Mouse (Mus musculus) midbrain, embryonic 14.5 days (tissue): Measurements from ENCODE around the gene Lin28a. TPM values are rescaled to one million over a fixed set of nuclear protein-coding genes. Genes with fewer than 3 reads are reported as not detected.

Source experiments
- ATAC-seq: fragments of 200-750 bp; cut with Nextera tagmentation; 2 replicates; pipeline ENCODE4 v1.8.0; 2017; ENCODE audit warnings: moderate number of reproducible peaks, moderate library complexity; ENCODE audit not compliant: low FRiP score, low TSS enrichment
- DNase-seq: peaks from one replicate; pipeline ENCODE4 v3.0.0-alpha.2; 2015
- H3K27ac ChIP-seq: fragments of 300-500 bp; sonication (generic); replicated peaks from 2 replicates; pipeline ENCODE4 v1.5.1; 2014; ENCODE audit warnings: mild to moderate bottlenecking, low read depth, low read length, moderate library complexity
- H3K27me3 ChIP-seq: fragments of 300-500 bp; sonication (generic); 2 replicates; pipeline ENCODE4 v1.6.1; 2014; ENCODE audit warnings: low read length, control low read depth, mixed read lengths; ENCODE audit not compliant: control insufficient read depth, insufficient read depth
- H3K36me3 ChIP-seq: fragments of 300-500 bp; sonication (generic); 2 replicates; pipeline ENCODE4 v1.6.1; 2014; ENCODE audit warnings: low read length, control low read depth; ENCODE audit not compliant: control insufficient read depth, insufficient read depth
- H3K4me1 ChIP-seq: fragments of 300-500 bp; sonication (generic); 2 replicates; pipeline ENCODE4 v1.6.1; 2014; ENCODE audit warnings: mild to moderate bottlenecking, antibody characterized with exemption, low read length, control low read depth; ENCODE audit not compliant: control insufficient read depth, insufficient read depth
- H3K4me2 ChIP-seq: fragments of 300-500 bp; sonication (generic); 2 replicates; pipeline ENCODE4 v1.6.1; 2014; ENCODE audit warnings: mild to moderate bottlenecking, low read length, moderate library complexity
- H3K4me3 ChIP-seq: fragments of 300-500 bp; sonication (generic); replicated peaks from 2 replicates; pipeline ENCODE4 v1.5.1; 2014; ENCODE audit warnings: low read depth, low read length
- H3K9ac ChIP-seq: fragments of 300-500 bp; sonication (generic); replicated peaks from 2 replicates; pipeline ENCODE4 v1.6.1; 2014; ENCODE audit warnings: mild to moderate bottlenecking, low read length, moderate library complexity
- H3K9me3 ChIP-seq: fragments of 300-500 bp; sonication (generic); 2 replicates; pipeline ENCODE4 v1.6.1; 2016; ENCODE audit warnings: low read length, control low read depth, mixed read lengths; ENCODE audit not compliant: control insufficient read depth
- WGBS: fragments of 180-500 bp; shearing (Covaris S2); extraction: QIAGEN DNeasy Blood & Tissue Kit; methylation state at CpG from one replicate; pipeline ENCODE4 v1.1.7; 2014; 5-methylcytosine and 5-hydroxymethylcytosine counted together
- polyA plus RNA-seq: library from polyadenylated mRNA; unstranded; fragments of >200 nt; fragmentation: Nextera tagmentation; extraction: Ambion mirVana; gene quantifications from 2 replicates; pipeline ENCODE4 v1.2.1, GENCODE M21; 2014

The Lin28a gene
- polyA plus RNA-seq, 1 experiment from 2014 or later = 0.13 TPM

- H3K9ac ChIP-seq = no peak overlapping the region
- H3K4me2 ChIP-seq = no peak overlapping the region
- no peaks in the 10 kb centered on the region for H3K9me3 ChIP-seq
- WGBS = 46% methylated on average over 12 of the region's 12 CpGs
- peak; percentile 69 for DNase-seq
- no peak for ATAC-seq
- H3K36me3 ChIP-seq = no peaks in the 10 kb centered on the region
- H3K27me3 ChIP-seq = no peaks in the 10 kb centered on the region
- H3K4me1 ChIP-seq = peaks cover 19% of the 10 kb centered on the region
- no peak overlapping the region for H3K27ac ChIP-seq
- H3K4me3 ChIP-seq = no peak overlapping the region
Observed at GRCm38 (mm10) chr4:134012858-134013528, 5.6 kb downstream of the Lin28a start.

- peaks cover 7% of the 10 kb centered on the region for H3K4me1 ChIP-seq
- no peak overlapping the region for H3K9ac ChIP-seq
- no peaks in the 10 kb centered on the region for H3K9me3 ChIP-seq
- no peaks in the 10 kb centered on the region for H3K36me3 ChIP-seq
- WGBS = 5% methylated on average over 16 of the region's 16 CpGs
- no peak for DNase-seq
- H3K4me2 ChIP-seq = no peak overlapping the region
- no peaks in the 10 kb centered on the region for H3K27me3 ChIP-seq
- no peak overlapping the region for H3K27ac ChIP-seq
- no peak for ATAC-seq
- H3K4me3 ChIP-seq = no peak overlapping the region
Observed at GRCm38 (mm10) chr4:134011450-134012414, 6.9 kb downstream of the Lin28a start.

- no peak overlapping the region for H3K27ac ChIP-seq
- no peaks in the 10 kb centered on the region for H3K36me3 ChIP-seq
- H3K27me3 ChIP-seq = no peaks in the 10 kb centered on the region
- DNase-seq (no peak), ATAC-seq (no peak)
- no peaks in the 10 kb centered on the region for H3K9me3 ChIP-seq
- H3K4me1 ChIP-seq = no peaks in the 10 kb centered on the region; the same call in 1 of the 2 replicates
- H3K9ac ChIP-seq = no peak overlapping the region
- 64% methylated on average over 6 of the region's 6 CpGs for WGBS
- H3K4me2 ChIP-seq = no peak overlapping the region
- H3K4me3 ChIP-seq = no peak overlapping the region
Observed at GRCm38 (mm10) chr4:134009709-134010108, 8.9 kb downstream of the Lin28a start.

DNA sequence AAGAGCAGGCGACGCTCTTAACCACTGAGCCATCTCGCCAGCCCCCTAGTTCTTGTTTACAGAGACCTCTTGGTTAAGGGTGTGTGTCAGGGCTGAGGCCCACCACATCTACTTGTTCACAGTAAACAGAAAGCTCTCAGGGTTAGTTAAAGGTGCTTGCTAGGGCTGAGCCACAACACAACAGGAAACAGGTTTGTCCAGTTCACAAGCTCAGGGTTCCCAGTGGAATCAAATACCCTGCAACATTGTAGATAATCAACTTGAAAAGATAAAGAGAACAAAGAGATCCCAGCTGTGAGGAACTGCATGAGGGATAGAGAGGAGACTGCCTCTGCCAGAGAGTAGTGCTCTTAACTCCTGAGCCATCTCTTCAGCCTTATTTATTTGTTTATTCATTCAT is 11.8 kb downstream of the Lin28a start:
- Histone ChIP-seq H3K4me2 (no peak overlapping the region), H3K4me1 (no peaks in the 10 kb centered on the region; the same call in 1 of the 2 replicates), H3K36me3 (no peaks in the 10 kb centered on the region), H3K4me3 (no peak overlapping the region), H3K27ac (no peak overlapping the region), H3K27me3 (no peaks in the 10 kb centered on the region), H3K9me3 (no peaks in the 10 kb centered on the region), H3K9ac (no peak overlapping the region)
- 91% methylated on average over 3 of the region's 3 CpGs for WGBS
- ATAC-seq = no peak
- no peak for DNase-seq

- H3K9me3 ChIP-seq = no peaks in the 10 kb centered on the region
- no peaks in the 10 kb centered on the region for H3K4me1 ChIP-seq
- no peaks in the 10 kb centered on the region for H3K36me3 ChIP-seq
- no peak overlapping the region for H3K9ac ChIP-seq
- no peak overlapping the region for H3K4me2 ChIP-seq
- H3K4me3 ChIP-seq = no peak overlapping the region
- DNase-seq (no peak), ATAC-seq (no peak)
- no peak overlapping the region for H3K27ac ChIP-seq
- H3K27me3 ChIP-seq = no peaks in the 10 kb centered on the region
- 68% methylated on average over 12 of the region's 12 CpGs for WGBS
Observed at GRCm38 (mm10) chr4:134005581-134006358, 12.9 kb downstream of the Lin28a start.

DNA sequence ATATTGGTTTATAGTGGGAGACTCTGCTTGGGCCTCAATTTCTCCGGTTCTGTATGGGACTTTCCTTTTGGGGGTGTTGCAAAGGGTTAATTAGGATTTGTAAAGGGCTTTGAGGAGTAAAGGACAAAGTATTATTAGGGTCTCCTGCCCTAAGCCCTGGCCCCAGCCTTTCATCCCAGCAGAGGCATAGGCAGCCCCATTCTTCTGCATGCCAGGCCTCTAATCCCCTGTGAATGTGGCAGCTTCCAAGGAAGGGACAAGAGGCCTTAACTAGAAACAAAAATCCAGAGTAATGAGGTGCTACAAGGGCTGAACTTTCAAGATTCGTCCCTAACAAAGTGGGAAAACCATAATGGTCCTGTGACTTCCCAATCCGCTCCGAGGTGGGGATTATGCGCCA is 15.7 kb downstream of the Lin28a start:
- DNase-seq = no peak
- Histone ChIP-seq H3K4me2 (no peak overlapping the region), H3K27me3 (no peaks in the 10 kb centered on the region), H3K4me1 (peaks cover 7% of the 10 kb centered on the region), H3K4me3 (no peak overlapping the region), H3K9ac (no peak overlapping the region), H3K9me3 (no peaks in the 10 kb centered on the region), H3K27ac (no peak overlapping the region), H3K36me3 (no peaks in the 10 kb centered on the region)
- ATAC-seq = no peak
- 17% methylated on average over 5 of the region's 5 CpGs for WGBS

GRCm38 (mm10) chr4:134002246-134002645 is 16.4 kb downstream of the Lin28a start:
- Histone ChIP-seq H3K9me3 (no peaks in the 10 kb centered on the region), H3K27ac (no peak overlapping the region), H3K9ac (no peak overlapping the region), H3K4me3 (no peak overlapping the region), H3K4me1 (peaks cover 7% of the 10 kb centered on the region), H3K27me3 (no peaks in the 10 kb centered on the region), H3K4me2 (no peak overlapping the region), H3K36me3 (no peaks in the 10 kb centered on the region)
- DNase-seq = no peak
- 29% methylated on average over 4 of the region's 4 CpGs for WGBS
- no peak for ATAC-seq

DNA sequence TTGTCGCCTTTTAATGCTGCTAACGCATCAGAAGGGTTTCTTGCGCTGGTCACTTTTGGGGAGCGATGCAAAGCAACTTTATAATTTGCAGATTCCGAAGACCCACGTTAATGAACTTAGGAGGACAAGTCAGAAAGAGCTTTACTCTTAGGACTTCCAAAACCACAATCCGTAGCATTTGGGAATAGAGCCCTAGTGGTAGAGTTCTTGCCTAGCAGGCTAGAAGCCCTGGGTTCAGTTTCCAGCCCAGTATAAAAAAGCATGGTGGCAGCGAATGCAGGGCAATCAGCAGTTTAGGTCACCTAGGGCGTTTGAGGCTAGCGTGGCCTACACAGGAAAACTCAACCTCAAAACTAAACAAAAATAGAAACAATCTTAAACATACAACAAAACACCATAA is 16.9 kb downstream of the Lin28a start:
- no peak overlapping the region for H3K4me3 ChIP-seq
- no peaks in the 10 kb centered on the region for H3K9me3 ChIP-seq
- ATAC-seq (no peak), DNase-seq (no peak)
- H3K9ac ChIP-seq = no peak overlapping the region
- no peaks in the 10 kb centered on the region for H3K27me3 ChIP-seq
- no peak overlapping the region for H3K4me2 ChIP-seq
- no peak overlapping the region for H3K27ac ChIP-seq
- H3K4me1 ChIP-seq = peaks cover 7% of the 10 kb centered on the region
- 0 out of 2 replicates have a peak, but pooled peaks cover 5% of the 10 kb centered on the region for H3K36me3 ChIP-seq
- WGBS = 49% methylated on average over 10 of the region's 10 CpGs
